Mouse (Mus musculus) urinary bladder, adult 18-20 months (tissue): ENCODE data around the gene Chst8.

ENCODE experiments used
- DNase-seq, 2 experiments: peaks; one replicate each; pipeline ENCODE4 v3.0.0; 2022; ENCODE audit warnings: low spot score in 2 of 2, mixed read lengths in 2 of 2

The Chst8 gene

GRCm38 (mm10) chr7:34812531-34813111 lies at the start of gene Chst8:
Gene Chst8, minus strand, starts transcription at chr7:34812711.
- DNase-seq, result peak; percentile 66 to 70

GRCm38 (mm10) chr7:34858291-34858690 lies 45.8 kb upstream of the Chst8 start:
- DNase-seq, result no peak

- no peak for DNase-seq
Observed at GRCm38 (mm10) chr7:34854781-34855352, 42.4 kb upstream of the Chst8 start.

- no peak for DNase-seq
Observed at GRCm38 (mm10) chr7:34853393-34853792, 40.9 kb upstream of the Chst8 start.

GRCm38 (mm10) chr7:34849660-34850059 lies 37.1 kb upstream of the Chst8 start:
- peak in 1 of 2 experiments; percentile 4 for DNase-seq

GRCm38 (mm10) chr7:34848811-34849210 lies 36.3 kb upstream of the Chst8 start:
- DNase-seq, result no peak

GRCm38 (mm10) chr7:34847900-34848299 lies 35.4 kb upstream of the Chst8 start:
- DNase-seq, result no peak

- no peak for DNase-seq
Observed at GRCm38 (mm10) chr7:34847410-34847809, 34.9 kb upstream of the Chst8 start.

- no peak for DNase-seq
Observed at GRCm38 (mm10) chr7:34838749-34839148, 26.2 kb upstream of the Chst8 start.

- DNase-seq, result no peak
Observed at GRCm38 (mm10) chr7:34838231-34838630, 25.7 kb upstream of the Chst8 start.

GRCm38 (mm10) chr7:34826255-34826909 lies 13.9 kb upstream of the Chst8 start:
- DNase-seq, result no peak

GRCm38 (mm10) chr7:34821587-34821986 lies 9.1 kb upstream of the Chst8 start:
- no peak for DNase-seq

GRCm38 (mm10) chr7:34820554-34820953 lies 8.0 kb upstream of the Chst8 start:
- no peak for DNase-seq

GRCm38 (mm10) chr7:34819796-34820195 lies 7.3 kb upstream of the Chst8 start:
- DNase-seq, result no peak

- DNase-seq, result no peak
Observed at GRCm38 (mm10) chr7:34818660-34819059, 6.1 kb upstream of the Chst8 start.

GRCm38 (mm10) chr7:34816981-34817380 lies 4.5 kb upstream of the Chst8 start:
- no peak for DNase-seq

- no peak for DNase-seq
Observed at GRCm38 (mm10) chr7:34814801-34815200, 2.3 kb upstream of the Chst8 start.

GRCm38 (mm10) chr7:34811531-34812526 lies 682 bp downstream of the Chst8 start:
- no peak for DNase-seq

GRCm38 (mm10) chr7:34811060-34811459 lies 1.5 kb downstream of the Chst8 start:
- DNase-seq, result no peak

- no peak for DNase-seq
Observed at GRCm38 (mm10) chr7:34806307-34806706, 6.2 kb downstream of the Chst8 start.

- DNase-seq, result no peak
Observed at GRCm38 (mm10) chr7:34805691-34806205, 6.8 kb downstream of the Chst8 start.

GRCm38 (mm10) chr7:34805042-34805441 lies 7.5 kb downstream of the Chst8 start:
- no peak for DNase-seq
